Mouse (Mus musculus) kidney, postnatal 36 days (tissue): ENCODE results near the gene Ahcy.
A peak's percentile ranks its signal among the peaks of the same experiment; 100 is the strongest.
"Not testable (repeated sequence)": the region's sequence is repeated elsewhere in the genome, so short reads cannot be mapped to it uniquely, and the experiment has no call there.

Experiments
- DNase-seq, 2 experiments: peaks; one replicate each; pipeline ENCODE4 v3.0.0; 2021 to 2022; ENCODE audit warnings: mixed read lengths in 2 of 2

The Ahcy gene

DNA sequence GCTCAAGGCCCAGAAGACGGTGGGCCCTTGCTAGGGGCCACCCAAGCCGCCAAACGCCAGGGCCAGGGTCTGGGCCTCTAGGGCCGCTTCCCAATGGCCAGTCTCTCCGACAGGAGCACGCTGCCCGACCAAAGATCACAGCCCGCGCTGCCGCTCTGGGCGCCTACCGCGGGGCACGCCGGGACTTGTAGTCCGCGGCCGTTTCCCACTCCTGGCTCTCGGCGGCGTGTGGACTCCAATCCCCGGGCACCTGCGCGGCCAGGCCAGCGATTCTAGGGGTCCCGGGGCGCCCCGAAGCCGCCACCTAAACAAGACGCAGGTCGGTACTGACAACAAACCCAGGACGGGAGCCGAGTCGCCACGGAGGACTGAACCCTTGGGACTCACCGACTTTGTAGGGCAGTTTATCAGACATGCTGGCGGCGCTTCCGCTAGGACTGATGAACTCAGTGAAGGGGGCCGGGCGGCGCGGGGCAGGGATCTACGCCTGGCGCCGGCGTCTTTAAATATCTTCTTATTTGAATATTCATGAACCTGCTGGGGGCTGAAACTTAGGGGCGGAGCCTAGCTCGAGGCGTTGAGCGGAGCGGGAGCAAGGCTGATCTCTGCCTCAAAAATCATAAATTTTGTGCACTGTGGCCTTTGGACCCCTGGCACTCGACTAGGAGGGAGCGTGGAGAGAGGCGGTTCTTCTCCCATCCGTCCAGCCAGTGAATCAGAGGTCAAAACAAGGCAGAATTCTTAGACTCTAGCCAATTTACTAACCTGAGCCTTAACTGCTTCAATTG is at the start of gene Ahcy:
Ahcy (minus strand) TSS at position 520 of the 788 bp plus-strand sequence.
- DNase-seq = peak; percentile 95 to 96

DNA sequence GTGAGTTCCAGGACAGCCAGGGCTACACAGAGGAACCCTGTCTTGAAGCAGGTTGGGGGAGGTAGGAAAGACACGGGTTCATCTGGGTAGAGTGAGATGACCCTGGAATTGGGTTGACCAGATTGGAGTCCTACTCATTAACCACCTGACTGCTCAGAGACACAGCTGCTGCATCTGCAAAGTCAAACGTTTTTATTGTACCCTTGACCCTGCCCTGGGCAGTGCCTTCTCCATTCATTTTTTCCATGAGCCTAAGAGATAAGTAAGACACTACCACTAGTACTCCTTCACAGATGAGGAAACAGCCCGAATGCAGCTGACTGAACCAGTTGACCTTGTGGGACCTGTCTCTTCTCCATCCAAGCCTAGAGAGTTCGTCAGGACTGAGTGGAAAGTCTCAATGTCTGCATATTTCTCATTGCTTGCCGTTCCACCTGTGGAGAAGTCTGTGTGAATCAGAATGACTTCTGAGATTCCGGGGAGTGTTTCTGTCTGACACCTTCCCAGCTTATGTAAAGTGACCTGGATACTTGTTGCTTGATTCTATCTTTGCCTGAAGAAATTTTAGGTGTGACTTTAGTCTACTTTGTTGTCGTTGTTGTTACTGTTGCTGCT is 41.0 kb upstream of the Ahcy start:
- DNase-seq = peak; percentile 53 to 69

- not testable (repeated sequence) for DNase-seq
Observed at GRCm38 (mm10) chr2:155107276-155107675, 33.0 kb upstream of the Ahcy start.

GRCm38 (mm10) chr2:155103607-155104006 is 29.3 kb upstream of the Ahcy start:
- no peak for DNase-seq

DNA sequence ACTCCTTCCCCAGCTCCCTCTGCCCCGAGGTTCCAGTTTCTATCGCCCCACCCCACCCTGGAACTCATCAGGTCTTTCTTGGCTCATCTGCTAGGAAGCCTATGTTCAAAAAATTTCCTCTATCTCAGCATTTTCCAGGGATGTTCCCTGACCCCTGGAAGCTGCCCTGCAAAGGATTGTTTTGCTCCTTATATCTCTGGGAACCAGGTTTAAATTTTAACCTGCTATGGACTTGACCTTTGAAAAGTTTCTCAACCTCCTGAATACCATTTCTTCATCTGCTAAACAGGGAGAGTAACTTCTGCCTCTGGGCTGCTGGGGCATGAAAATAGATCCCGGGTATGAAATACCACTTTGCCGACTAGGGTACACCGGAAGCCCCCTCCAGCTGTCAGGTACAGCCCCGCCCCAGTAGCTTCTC is 27.5 kb upstream of the Ahcy start:
- DNase-seq = peak; percentile 70 to 88

DNA sequence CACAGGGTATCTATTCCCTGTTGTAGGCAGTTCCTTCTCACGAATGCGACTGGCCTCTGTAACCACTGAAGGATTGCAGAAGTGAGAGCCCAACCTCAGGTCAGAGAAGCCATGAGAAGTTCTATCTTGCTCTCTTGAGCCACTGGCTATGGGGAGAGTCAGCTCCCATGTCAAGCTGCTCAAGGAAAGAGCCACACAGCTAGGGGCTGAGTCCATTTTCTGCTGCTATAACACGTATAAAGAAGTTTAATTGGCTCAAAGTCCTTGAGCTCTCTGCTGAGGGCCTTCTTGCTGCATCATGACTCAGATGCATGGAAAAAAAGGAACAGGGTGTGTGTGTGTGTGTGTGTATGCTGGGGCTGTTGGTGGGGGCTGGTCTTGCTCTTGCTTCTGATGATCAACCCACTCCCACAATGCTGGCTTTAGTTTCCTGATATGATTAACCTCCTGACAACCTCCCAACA is 26.5 kb upstream of the Ahcy start:
- no peak for DNase-seq

DNA sequence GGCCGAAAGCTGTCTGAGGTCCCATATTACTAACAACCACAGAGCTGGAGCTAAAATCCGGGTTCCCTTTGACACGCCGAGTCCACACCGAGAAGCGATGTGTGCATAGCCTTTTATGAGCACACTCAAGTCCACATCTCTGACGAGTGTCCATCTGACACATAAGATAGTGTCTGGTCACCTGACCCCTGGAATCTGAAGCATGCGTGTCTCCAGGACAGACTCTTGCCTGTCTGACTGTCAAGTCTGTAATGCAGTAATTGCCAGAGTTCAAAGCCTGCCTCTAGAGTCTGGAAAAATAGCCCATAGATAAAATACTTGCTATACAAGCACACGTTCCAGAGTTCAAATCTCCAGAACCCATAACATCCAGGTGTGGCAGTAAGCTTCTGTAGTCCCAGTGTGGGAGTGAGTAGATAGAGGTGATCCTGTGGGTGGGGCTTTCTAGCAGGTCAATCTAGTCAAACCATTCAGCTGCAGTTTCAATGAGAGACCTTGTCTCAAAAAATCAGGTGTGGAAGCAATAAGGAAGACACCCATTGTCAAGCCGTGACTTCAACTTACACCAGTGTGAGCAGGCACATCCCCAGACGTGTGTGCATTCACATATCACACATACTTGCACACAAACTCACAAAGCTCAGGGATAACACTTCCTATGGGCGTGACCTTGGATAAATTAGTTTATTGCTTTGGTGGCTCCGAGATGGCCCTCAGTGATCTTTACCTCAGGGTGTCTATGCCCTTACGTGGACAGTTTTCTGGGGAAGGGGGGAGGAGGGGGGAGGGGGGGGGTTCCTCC is 25.9 kb upstream of the Ahcy start:
- no peak for DNase-seq

DNA sequence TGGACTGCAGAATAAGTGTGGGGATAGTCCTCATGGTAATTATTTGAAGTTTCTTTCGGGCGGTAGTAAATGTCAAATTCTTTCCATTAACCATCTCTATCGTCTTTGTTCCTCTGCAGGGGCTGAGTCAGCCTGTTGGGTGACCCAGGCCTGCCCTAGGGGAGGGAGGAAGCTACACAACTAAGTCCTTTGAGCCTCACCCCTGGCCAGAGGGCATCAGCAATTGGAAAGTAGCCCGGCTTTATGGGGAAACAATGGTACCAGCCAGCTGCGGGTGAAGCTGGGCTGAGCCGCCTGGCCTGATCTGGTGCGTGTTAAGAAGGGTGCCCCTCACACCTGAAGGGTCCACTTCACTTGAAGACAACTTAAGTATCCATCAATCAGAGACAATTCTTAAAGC is 25.1 kb upstream of the Ahcy start:
- peak; percentile 80 to 88 for DNase-seq

DNA sequence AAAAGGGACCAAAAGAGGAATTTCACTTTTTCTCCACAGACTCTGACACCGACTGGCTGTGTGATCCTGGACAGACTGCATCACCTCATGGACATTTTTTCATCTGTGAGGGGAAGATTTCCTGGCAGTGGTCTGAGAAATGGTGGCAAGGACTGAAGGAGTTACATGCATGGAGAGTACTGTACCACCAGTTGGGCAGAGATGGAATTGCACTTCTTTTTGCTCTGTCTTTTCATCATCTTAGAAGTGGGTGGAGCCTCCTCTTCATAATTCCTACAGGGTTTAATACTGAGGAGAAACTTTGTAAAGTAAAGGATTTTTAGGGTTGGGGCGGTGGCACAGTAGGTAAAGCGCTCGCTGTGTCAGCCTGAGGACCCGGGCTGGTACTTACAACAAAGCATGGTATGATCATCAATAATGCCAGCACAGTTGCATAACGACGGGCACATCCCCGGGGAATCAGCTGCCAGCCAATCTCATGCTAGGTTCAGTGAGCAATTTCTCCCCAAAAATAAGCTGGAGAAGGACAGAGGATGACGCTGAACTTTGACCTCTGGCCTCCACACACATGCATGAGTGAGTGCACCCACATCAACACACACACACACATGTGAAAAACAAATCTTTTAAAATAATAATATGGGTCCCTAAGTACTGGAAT is 24.6 kb upstream of the Ahcy start:
- peak; percentile 66 to 80 for DNase-seq

DNA sequence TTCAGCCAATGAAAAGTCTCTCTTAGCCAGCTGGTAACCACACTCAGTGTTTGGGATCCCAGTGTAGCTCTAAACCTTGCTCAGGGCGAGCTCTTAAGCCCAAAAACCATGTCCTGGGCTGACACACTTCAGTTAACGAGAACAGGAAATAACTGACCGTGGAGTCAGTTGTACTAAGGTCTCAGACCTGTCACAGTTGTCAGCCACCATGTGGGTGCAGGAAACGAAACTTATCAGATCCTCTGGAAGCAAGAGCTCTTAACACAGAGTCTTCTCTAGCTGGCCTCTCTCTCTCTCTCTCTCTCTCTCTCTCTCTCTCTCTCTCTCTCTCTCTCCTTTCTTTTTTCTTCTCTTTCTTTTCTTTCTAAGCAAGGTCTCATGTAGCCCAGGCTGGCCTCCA is 19.1 kb upstream of the Ahcy start:
- DNase-seq = no peak

DNA sequence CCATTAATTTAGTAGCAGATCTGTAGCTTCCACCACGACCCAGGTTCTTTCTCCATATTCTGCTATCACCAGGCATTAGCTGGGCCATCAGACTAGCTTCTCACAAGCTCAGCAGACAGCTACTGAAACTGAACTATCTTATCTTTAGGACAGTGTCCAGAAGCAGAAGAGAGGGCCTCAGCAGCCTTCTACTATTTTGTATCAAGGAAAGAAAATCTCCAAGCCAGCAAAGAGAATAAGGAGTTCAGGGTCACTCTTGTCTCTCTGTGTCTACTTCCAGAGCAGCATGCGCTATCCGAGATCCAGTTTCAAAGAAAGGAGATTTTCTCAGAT is 17.4 kb upstream of the Ahcy start:
- no peak for DNase-seq

DNA sequence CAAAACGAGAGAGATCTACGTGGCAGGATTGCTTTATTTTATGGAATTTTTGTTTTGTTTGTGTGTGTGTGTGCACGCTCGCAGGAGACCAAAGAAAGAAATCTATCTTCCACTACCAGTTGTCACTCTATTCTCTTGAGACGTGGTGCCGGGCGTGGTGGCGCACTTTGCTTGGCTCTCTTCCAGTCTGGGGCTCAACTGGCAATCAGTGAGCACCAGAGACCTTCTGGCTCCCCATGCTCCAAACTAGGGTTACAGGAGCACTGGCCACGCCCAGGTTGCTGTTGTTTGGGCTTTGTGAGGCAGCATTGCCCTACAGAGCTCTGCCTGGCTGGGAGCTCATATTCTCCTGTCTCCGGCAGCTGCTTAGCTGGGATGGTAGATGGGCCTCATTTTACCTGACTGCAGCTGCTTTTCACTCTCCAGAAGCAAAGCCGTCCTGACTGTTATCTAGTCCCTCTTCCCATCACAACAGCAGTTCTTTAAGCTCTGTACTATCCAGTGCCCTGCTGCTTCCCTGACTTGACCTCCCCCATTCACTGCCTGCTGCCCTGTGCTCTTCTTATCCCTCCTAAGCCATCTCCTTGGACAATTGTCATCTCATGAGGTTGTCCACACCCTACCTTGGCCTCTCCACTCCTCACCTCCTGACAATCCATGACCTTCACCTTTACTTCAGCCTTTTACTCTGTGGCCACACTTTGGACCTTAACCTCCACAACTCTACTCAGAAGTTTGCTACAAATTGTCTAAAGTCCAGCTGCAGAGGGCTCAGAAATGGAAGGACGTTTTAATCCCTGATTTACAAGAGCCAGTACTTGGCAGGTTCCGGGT is 16.8 kb upstream of the Ahcy start:
- peak; percentile 41 to 56 for DNase-seq

GRCm38 (mm10) chr2:155088264-155088663 is 14.0 kb upstream of the Ahcy start:
- peak in 1 of 2 experiments; percentile 46 for DNase-seq

- DNase-seq = no peak
Observed at GRCm38 (mm10) chr2:155086328-155086727, 12.0 kb upstream of the Ahcy start.

- DNase-seq = peak; percentile 62 to 88
Observed at GRCm38 (mm10) chr2:155084546-155084945, 10.2 kb upstream of the Ahcy start.

DNA sequence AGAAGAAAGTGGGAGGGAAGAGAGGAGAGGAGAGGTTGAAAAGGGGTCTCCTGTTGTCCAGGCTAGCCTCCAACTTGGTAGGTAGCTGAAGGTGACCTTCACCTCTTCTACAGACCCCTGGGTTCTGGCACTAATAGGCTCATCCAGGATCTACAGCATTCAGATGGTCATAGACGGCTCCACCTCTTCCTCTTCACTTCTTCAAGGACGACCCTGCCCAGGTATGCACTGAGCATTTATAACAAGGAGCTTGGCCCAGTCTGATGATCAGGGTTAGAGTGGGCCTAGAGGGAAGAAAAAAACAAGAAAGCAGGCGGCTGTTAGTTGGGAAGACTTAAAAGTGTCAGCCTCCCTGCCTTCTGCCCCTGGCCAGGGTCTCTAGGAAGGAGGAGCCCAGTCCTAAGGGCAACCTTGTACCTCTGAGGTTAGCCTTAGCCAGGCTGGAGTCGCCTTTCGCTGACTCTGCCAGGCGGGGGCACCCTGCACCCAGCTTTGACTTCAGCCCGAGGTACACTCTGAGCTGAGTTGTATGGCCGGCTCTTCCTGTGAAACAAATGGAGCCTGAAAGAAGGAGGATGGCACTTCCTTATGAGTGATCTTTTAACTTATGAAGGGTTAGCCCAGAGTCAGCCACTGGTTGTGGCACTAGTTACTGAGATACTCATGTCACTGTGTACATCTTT is 8.0 kb upstream of the Ahcy start:
- DNase-seq = peak; percentile 88 to 90

DNA sequence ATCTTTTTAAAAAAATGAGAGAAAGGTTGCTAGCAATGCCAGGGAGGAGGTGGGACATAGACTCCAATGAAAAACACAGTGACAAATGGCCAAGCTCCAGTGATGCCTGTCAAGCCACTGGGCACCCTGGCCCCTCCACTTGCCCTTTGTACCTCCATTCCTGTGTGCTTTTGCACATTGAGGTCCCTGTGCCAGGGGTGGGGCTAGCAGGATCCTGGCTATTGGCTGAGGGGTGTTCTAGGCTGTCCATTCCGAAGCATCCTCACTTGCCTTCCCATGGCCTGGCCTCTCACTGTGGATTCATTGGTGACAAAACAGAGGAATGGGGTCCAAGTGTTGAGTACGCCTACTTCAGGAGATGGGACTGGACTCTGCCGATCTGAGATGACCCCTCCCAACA is 6.8 kb upstream of the Ahcy start:
- DNase-seq = peak; percentile 83 to 90

- DNase-seq = no peak
Observed at GRCm38 (mm10) chr2:155080179-155080530, 5.9 kb upstream of the Ahcy start.

DNA sequence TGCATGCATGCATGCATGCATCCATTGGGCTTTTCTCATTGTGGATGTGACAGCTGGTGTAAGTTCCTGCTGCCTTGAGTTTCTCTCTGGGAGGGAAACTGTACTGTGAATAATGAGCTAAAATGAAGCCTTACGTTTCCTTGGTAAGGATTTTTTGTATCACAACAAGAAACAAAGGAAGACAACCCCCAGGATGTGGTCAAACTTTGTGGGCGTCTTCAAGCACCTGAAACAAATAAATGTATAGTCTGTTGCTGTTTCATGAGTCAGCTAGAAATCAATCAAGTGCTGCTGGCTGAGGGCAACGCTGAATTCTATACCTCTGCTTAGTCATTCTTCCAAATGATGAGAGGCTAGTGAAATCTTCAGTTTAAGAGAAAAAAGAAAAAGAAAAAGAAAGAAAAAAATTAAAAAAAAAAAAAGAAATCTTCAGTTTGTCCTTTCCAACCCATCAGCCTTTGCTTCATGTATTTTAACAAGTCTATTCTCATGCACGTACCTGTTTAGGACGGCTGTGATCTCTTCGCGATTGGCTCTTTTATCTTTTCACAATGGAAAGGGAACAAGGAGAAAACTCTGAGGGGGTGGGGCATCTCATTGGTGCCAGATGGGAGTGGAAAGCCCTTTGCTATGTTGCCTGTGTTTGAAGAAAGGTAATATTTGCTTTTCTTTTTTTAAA is 5.3 kb upstream of the Ahcy start:
- DNase-seq = no peak

DNA sequence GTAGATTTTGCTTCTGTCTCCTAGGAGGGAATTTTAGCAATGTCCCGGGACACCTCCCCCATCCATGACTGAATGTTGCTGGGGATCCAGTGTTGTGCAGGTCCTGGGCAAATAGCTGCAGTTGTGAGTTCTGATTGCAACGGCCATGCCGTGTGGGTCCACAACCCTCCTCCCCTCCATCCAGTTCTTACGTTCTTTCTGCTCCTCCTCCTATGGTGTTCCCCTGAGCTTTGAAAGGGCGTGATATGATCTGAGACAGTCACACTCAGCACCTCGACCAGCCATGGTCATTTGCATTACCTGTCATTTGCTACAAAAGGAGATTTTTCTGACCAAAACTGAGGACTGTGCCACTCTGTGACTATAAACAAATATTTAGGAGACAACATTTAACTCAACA is 1.4 kb upstream of the Ahcy start:
- no peak for DNase-seq

GRCm38 (mm10) chr2:155074766-155075330 is 551 bp upstream of the Ahcy start:
- no peak for DNase-seq
